Mouse (Mus musculus): ENCODE measurements around the gene Lipe.

Lipe gene

GRCm38 (mm10) chr7:25388916-25389315, 9.6 kb downstream of the Lipe start:
- DNase-seq (ENCODE audit: extremely low read depth, insufficient read length, low spot score), result no peak

- peak; percentile 53 for DNase-seq (ENCODE audit: extremely low read depth, insufficient read length, low spot score)
Measured at GRCm38 (mm10) chr7:25387811-25388440, 10.6 kb downstream of the Lipe start.

- DNase-seq (ENCODE audit: extremely low read depth, insufficient read length, low spot score), result peak; percentile 66
Measured at GRCm38 (mm10) chr7:25385850-25386555, 12.5 kb downstream of the Lipe start.

GRCm38 (mm10) chr7:25385259-25385658, 13.3 kb downstream of the Lipe start:
- DNase-seq (ENCODE audit: extremely low read depth, insufficient read length, low spot score), result no peak

- DNase-seq (ENCODE audit: extremely low read depth, insufficient read length, low spot score), result no peak
Measured at GRCm38 (mm10) chr7:25384818-25385217, 13.7 kb downstream of the Lipe start.

- DNase-seq (ENCODE audit: extremely low read depth, insufficient read length, low spot score), result no peak
Measured at GRCm38 (mm10) chr7:25384318-25384717, 14.2 kb downstream of the Lipe start.

- DNase-seq (ENCODE audit: extremely low read depth, insufficient read length, low spot score), result no peak
Measured at GRCm38 (mm10) chr7:25383891-25384290, 14.6 kb downstream of the Lipe start.

- no peak for DNase-seq (ENCODE audit: extremely low read depth, insufficient read length, low spot score)
Measured at GRCm38 (mm10) chr7:25383385-25383784, 15.1 kb downstream of the Lipe start.

- DNase-seq (ENCODE audit: extremely low read depth, insufficient read length, low spot score), result no peak
Measured at GRCm38 (mm10) chr7:25382541-25382940, 16.0 kb downstream of the Lipe start.

GRCm38 (mm10) chr7:25381284-25381680, 17.2 kb downstream of the Lipe start:
- DNase-seq (ENCODE audit: extremely low read depth, insufficient read length, low spot score), result no peak

- DNase-seq (ENCODE audit: extremely low read depth, insufficient read length, low spot score), result no peak
Measured at GRCm38 (mm10) chr7:25380392-25381283, 17.9 kb downstream of the Lipe start.

- DNase-seq (ENCODE audit: extremely low read depth, insufficient read length, low spot score), result no peak
Measured at GRCm38 (mm10) chr7:25379551-25380351, 18.8 kb downstream of the Lipe start.

GRCm38 (mm10) chr7:25378181-25379100, 20.1 kb downstream of the Lipe start:
- no peak for DNase-seq (ENCODE audit: extremely low read depth, insufficient read length, low spot score)

GRCm38 (mm10) chr7:25377100-25377700, 21.3 kb downstream of the Lipe start:
- DNase-seq (ENCODE audit: extremely low read depth, insufficient read length, low spot score), result peak; percentile 79

GRCm38 (mm10) chr7:25376556-25376955, 22.0 kb downstream of the Lipe start:
- DNase-seq (ENCODE audit: extremely low read depth, insufficient read length, low spot score), result peak; percentile 81

- no peak for DNase-seq (ENCODE audit: extremely low read depth, insufficient read length, low spot score)
Measured at GRCm38 (mm10) chr7:25372441-25372840, 26.1 kb downstream of the Lipe start.

GRCm38 (mm10) chr7:25369058-25369749, 29.3 kb downstream of the Lipe start, which contains the start of gene Cnfn:
TSS of gene Cnfn (minus strand) at chr7:25369724.
- no peak for DNase-seq (ENCODE audit: extremely low read depth, insufficient read length, low spot score)

- no peak for DNase-seq (ENCODE audit: extremely low read depth, insufficient read length, low spot score)
Measured at GRCm38 (mm10) chr7:25368333-25368732, 30.2 kb downstream of the Lipe start.
